Mouse (Mus musculus) CD4-positive, CD25-positive, alpha-beta regulatory T cell, adult 4 months (primary cell): ENCODE data around the gene Prkag2. TPM values are rescaled to one million over a fixed set of nuclear protein-coding genes. Genes with fewer than 3 reads are reported as not detected.
A peak's percentile ranks its signal among the peaks of the same experiment; 100 is the strongest.
"Not testable (repeated sequence)": the region's sequence is repeated elsewhere in the genome, so short reads cannot be mapped to it uniquely, and the experiment has no call there.

Experiments
- ATAC-seq: one replicate; pipeline ENCODE4 v1.8.0; 2017
- polyA plus RNA-seq, 2 experiments: library from polyadenylated mRNA; unstranded; fragments of 100-300 nt; shearing (Covaris generic); gene quantifications; one replicate each; pipeline ENCODE4 v1.2.1; 2017

Gene Prkag2
- polyA plus RNA-seq, 2 experiments from 2014 or later, result 22.7 to 26.9 TPM

- ATAC-seq, result no peak
These were observed 239.6 kb downstream of the Prkag2 start for GRCm38 (mm10) chr5:24860635-24861448.

GRCm38 (mm10) chr5:24859771-24860540 lies 240.5 kb downstream of the Prkag2 start:
- ATAC-seq, result no peak

- no peak for ATAC-seq
These were observed 245.4 kb downstream of the Prkag2 start for GRCm38 (mm10) chr5:24854827-24855600.

GRCm38 (mm10) chr5:24854256-24854655 lies 246.2 kb downstream of the Prkag2 start:
- no peak for ATAC-seq

GRCm38 (mm10) chr5:24848261-24848660 lies 252.2 kb downstream of the Prkag2 start:
- ATAC-seq, result not testable (repeated sequence)

GRCm38 (mm10) chr5:24843841-24844240 lies 256.6 kb downstream of the Prkag2 start:
- ATAC-seq, result no peak

- peak; percentile 9 for ATAC-seq
These were observed 257.4 kb downstream of the Prkag2 start for GRCm38 (mm10) chr5:24843103-24843475.

- ATAC-seq, result peak; percentile 91
These were observed 258.0 kb downstream of the Prkag2 start, which contains the start of gene Rheb for GRCm38 (mm10) chr5:24842274-24843102. Gene Rheb (minus strand): TSS chr5:24842624.

GRCm38 (mm10) chr5:24841662-24842273 lies 258.7 kb downstream of the Prkag2 start:
- peak; percentile 7 for ATAC-seq

- no peak for ATAC-seq
These were observed 259.4 kb downstream of the Prkag2 start for GRCm38 (mm10) chr5:24840975-24841431.

GRCm38 (mm10) chr5:24834491-24834890 lies 266.0 kb downstream of the Prkag2 start:
- no peak for ATAC-seq

GRCm38 (mm10) chr5:24831912-24832311 lies 268.5 kb downstream of the Prkag2 start:
- no peak for ATAC-seq

- ATAC-seq, result no peak
These were observed 272.0 kb downstream of the Prkag2 start for GRCm38 (mm10) chr5:24828446-24828845.

- ATAC-seq, result no peak
These were observed 273.3 kb downstream of the Prkag2 start for GRCm38 (mm10) chr5:24827173-24827572.

- ATAC-seq, result no peak
These were observed 274.2 kb downstream of the Prkag2 start for GRCm38 (mm10) chr5:24826056-24826770.

GRCm38 (mm10) chr5:24825365-24826055 lies 274.9 kb downstream of the Prkag2 start:
- ATAC-seq, result peak; percentile 52

- ATAC-seq, result peak; percentile 32
These were observed 276.5 kb downstream of the Prkag2 start for GRCm38 (mm10) chr5:24823864-24824405.

- ATAC-seq, result no peak
These were observed 277.7 kb downstream of the Prkag2 start for GRCm38 (mm10) chr5:24822781-24823180.

GRCm38 (mm10) chr5:24822231-24822630 lies 278.2 kb downstream of the Prkag2 start:
- ATAC-seq, result not testable (repeated sequence)

- no peak for ATAC-seq
These were observed 279.0 kb downstream of the Prkag2 start for GRCm38 (mm10) chr5:24821403-24821841.
